Mouse (Mus musculus) small intestine, adult 2 months (tissue): ENCODE data around the gene Cbarp. TPM values are rescaled to one million over a fixed set of nuclear protein-coding genes. Genes with fewer than 3 reads are reported as not detected.

Experiments used
- H3K27ac ChIP-seq: fragments of 200-500 bp; 2 replicates; pipeline ENCODE4 v1.5.1; 2012; ENCODE audit warnings: low read depth, low read length, control low read depth, inconsistent platforms; ENCODE audit not compliant: insufficient read depth
- H3K27me3 ChIP-seq: fragments of 200-500 bp; 2 replicates; pipeline ENCODE4 v1.6.1; 2012; ENCODE audit warnings: mild to moderate bottlenecking, moderate library complexity, low read length, inconsistent platforms; ENCODE audit not compliant: control insufficient read depth, insufficient read depth
- H3K36me3 ChIP-seq: fragments of 200-500 bp; 2 replicates; pipeline ENCODE4 v1.6.1; 2012; ENCODE audit warnings: mild to moderate bottlenecking, low read length, control low read depth, inconsistent platforms; ENCODE audit not compliant: control insufficient read depth, insufficient read depth
- H3K4me1 ChIP-seq: fragments of 200-500 bp; 2 replicates; pipeline ENCODE4 v1.6.1; 2012; ENCODE audit warnings: low read length, inconsistent platforms, mixed read lengths; ENCODE audit not compliant: control insufficient read depth, insufficient read depth, insufficient read length
- H3K4me3 ChIP-seq: fragments of 200-500 bp; 2 replicates; pipeline ENCODE4 v1.5.1; 2012; ENCODE audit warnings: low read depth, mild to moderate bottlenecking, control low read depth, inconsistent platforms, low read length, moderate library complexity
- CTCF ChIP-seq: fragments of 200-500 bp; IDR thresholded peaks from 2 replicates; pipeline ENCODE4 v1.5.1; 2012; ENCODE audit warnings: low read depth, mild to moderate bottlenecking, control low read depth, inconsistent platforms, low read length, moderate library complexity, mixed read lengths; ENCODE audit not compliant: insufficient replicate concordance, insufficient read length; ENCODE audit errors: extremely low read depth
- POLR2A ChIP-seq: fragments of 200-500 bp; IDR thresholded peaks from 2 replicates; pipeline ENCODE4 v1.6.1; 2012; ENCODE audit warnings: low read depth, mild to moderate bottlenecking, control low read depth, inconsistent platforms, low read length, moderate library complexity
- WGBS: fragments of 180-500 bp; shearing (Covaris S2); methylation state at CpG from one replicate; pipeline ENCODE4 v1.1.7; 2018; 5-methylcytosine and 5-hydroxymethylcytosine counted together
- polyA plus RNA-seq: library from polyadenylated mRNA; depleted of rRNA; stranded (reverse); fragments of >200 nt; gene quantifications from 2 replicates; pipeline ENCODE4 v1.2.3, GENCODE M21; 2012

Gene Cbarp
- polyA plus RNA-seq, 1 experiment, result 6.6 TPM

DNA sequence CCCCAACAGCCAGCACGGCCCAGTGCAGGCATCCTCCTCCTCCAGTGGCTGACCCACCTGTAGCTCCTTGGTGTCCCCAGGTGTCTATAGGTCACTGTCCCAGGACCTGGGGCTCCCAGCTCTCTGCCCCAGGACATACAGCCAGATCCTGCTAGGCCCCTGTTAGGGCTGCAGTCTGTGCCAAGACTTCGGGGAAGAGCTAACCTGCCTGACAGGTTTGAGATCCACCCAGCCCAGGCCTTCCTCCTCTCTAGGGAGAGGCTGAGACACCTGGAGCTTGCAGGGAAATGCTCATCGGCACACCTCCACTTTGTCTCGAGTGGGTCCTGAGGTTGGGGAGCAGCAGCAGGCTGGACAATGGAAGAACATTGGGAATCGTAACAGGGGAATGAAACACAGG is 34.7 kb downstream of the Cbarp start:
- Histone ChIP-seq H3K4me3 (peak overlapping the region; percentile 15), H3K4me1 (peaks cover 15% of the 10 kb centered on the region), H3K27ac (peak overlapping the region; percentile 92), H3K36me3 (no peaks in the 10 kb centered on the region), H3K27me3 (no peaks in the 10 kb centered on the region)
- 27% methylated on average over 5 of the region's 5 CpGs for WGBS
- TF ChIP-seq POLR2A (0 out of 2 replicates have a peak, but pooled peaks have one; percentile 13), CTCF (no peak)

DNA sequence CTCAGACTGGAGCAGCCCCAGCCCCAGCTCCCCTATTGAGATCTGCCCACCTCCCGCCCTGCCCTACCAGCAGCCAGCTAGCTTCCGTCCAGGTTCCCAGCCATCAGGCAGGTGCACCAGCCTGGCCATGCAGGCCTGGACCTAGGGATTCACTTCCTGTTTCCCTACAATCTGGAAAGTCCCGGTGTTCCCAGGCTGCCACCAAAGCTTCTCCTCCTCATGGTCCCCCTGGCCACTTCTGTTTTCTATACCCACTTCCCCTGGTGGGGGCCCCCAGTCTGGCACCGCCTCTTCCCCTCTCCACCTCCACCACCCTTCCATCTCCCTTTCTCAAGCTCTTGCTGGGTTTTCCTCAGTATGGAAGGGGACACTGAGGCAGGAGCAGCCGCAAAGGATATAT is 35.2 kb downstream of the Cbarp start, which contains the start of gene Sbno2:
Sbno2 (minus strand) TSS at position 112 of the 400 bp plus-strand sequence.
- peak within 1 kb of the TSS; percentile 15 for H3K4me3 ChIP-seq

DNA sequence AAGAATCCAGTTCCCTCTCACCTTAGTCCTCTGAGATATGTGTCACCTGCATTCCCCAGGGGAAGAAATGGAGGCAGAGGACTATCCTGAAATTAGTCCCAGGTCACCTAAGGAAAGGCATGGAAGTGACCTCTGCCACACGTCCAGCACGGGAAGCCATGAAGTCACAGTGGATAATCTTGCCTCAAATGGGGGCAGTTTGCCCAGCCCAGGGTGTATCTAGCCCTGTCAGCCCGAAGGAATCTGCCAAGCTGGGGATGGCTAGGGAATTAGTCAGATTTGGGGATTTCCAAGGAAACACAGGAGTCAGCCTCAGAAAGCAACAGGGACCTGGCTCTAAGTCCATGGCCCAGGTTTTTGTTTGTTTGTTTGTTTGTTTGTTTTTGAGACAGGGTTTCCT is 36.5 kb downstream of the Cbarp start:
- H3K4me1 ChIP-seq, result peaks cover 30% of the 10 kb centered on the region
- H3K27ac ChIP-seq, result no peak overlapping the region

More for the DNA sequence above, 35.2 kb downstream of the Cbarp start, which contains the start of gene Sbno2:
- Histone ChIP-seq H3K27ac (peak within 1 kb of the TSS; percentile 92), H3K36me3 (no peaks in the 10 kb centered on the region), H3K27me3 (no peaks in the 10 kb centered on the region), H3K4me1 (peaks cover 18% of the 10 kb centered on the region)
- WGBS, result 52% methylated on average over 5 of the region's 5 CpGs
- no peak for TF ChIP-seq POLR2A
- no peak for TF ChIP-seq CTCF

DNA sequence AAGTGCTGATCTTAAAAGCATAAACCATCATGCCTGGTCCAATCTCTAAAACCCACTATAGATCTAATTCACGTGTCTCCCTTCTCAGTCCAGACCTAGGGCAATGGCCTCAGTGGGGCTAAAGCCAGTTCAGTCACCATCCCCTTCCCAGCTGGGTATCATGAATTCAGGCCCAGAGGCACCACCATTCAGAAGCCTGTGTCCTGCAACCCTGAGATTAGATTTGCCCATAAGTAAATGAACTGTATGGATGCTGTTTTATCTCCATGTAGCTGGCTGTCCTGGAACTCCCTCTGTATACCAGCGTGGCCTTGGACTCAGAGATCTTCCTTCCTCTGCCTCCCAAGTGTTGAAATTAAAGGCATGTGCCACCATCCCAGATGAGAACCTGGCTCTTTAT is 37.6 kb downstream of the Cbarp start:
- TF ChIP-seq CTCF, result no peak
- no peak for TF ChIP-seq POLR2A
- peaks cover 39% of the 10 kb centered on the region for H3K4me1 ChIP-seq
- WGBS, result 80% methylated on average over 2 of the region's 2 CpGs
- no peak overlapping the region for H3K4me3 ChIP-seq
- H3K36me3 ChIP-seq, result no peaks in the 10 kb centered on the region
- H3K27ac ChIP-seq, result peak overlapping the region; percentile 18; the same call in 1 of the 2 replicates
- no peaks in the 10 kb centered on the region for H3K27me3 ChIP-seq

More for the DNA sequence above, 36.5 kb downstream of the Cbarp start:
- Histone ChIP-seq H3K4me3 (no peak overlapping the region), H3K27me3 (no peaks in the 10 kb centered on the region), H3K36me3 (no peaks in the 10 kb centered on the region)
- 76% methylated on average over 3 of the region's 3 CpGs for WGBS
- no peak for TF ChIP-seq CTCF
- no peak for TF ChIP-seq POLR2A

DNA sequence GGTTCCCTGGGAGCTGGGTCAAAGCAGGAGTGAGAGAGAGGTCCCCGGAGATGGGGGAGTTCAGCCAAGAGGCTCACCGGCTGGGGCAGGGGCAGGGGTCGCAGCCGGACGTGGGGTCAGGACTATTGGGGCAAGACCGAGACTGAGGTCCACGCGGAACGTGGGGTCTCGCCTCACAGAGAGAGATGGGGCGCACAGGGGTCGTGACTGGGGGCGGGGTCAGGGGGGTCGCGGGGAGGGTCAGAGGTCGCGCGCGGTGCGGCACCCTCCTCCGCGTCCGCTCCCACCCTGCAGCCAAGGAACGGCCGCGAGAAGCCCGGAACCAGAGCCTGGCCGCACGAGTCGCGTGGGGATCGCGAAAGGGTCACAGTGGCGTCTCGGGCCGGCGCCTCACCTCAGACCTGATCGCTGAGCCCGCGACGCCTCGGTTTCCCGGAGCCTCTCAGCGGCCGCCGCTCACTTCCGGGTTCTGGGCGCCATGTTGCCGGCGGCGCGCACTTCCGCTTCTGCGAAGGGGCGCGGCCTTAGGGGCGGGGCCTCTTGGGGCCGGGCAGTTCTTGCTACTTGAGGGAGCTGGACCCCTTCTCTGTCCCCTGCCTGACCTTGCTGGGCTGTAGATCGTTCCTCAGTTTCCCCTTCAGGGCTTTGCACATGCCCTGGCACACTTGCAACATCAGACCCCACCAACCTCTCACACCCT is 38.3 kb downstream of the Cbarp start:
- Histone ChIP-seq H3K36me3 (no peaks in the 10 kb centered on the region), H3K4me1 (peaks cover 44% of the 10 kb centered on the region), H3K27me3 (no peaks in the 10 kb centered on the region), H3K4me3 (peak overlapping the region; percentile 73), H3K27ac (peak overlapping the region; percentile 90)
- TF ChIP-seq POLR2A (peak; percentile 91), CTCF (no peak)
- WGBS, result under 1% methylated on average over 59 of the region's 59 CpGs

DNA sequence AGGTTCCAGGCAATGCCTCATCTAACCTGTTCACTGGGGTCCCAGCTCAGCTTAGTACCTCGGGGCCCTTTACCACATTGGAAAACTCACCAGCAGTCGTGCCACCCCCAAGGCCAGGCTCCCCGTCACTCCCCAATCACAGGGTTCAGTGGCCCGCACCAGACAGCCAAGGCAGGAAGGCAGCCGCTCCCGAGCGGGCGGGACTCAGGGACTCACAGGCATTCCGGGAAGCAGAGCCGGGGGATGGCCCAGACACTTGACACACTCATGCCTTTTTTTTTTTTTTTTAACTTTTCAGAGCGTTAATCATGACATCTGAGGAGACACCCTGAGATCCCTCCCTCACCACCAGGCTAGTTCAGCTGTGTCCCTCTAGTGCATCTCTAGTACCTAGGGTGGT is 39.7 kb downstream of the Cbarp start:
- no peak for TF ChIP-seq CTCF
- no peak for TF ChIP-seq POLR2A
- Histone ChIP-seq H3K27me3 (no peaks in the 10 kb centered on the region), H3K27ac (peak overlapping the region; percentile 90), H3K36me3 (peaks cover 9% of the 10 kb centered on the region; the same call in 1 of the 2 replicates), H3K4me3 (peak overlapping the region; percentile 73), H3K4me1 (peaks cover 53% of the 10 kb centered on the region)
- WGBS, result 14% methylated on average over 11 of the region's 11 CpGs

DNA sequence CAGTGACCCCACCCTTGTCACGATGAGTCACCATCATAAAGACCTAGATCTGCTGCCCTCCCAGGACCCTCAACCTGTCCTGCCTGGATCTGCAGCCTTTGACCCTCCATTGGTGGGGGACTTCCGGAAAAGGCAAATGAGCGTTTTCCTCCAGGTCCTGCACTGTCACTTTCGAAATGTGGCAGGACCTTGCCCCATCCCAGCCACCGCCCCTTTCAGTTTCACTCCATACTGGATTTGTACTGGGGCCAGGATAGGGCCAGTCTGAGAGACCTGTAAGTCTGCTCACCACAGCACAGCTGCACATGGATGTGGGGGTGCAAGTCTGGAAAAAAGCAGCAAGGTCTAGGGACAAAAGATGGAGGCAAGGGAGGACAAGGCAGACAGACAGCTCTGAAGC is 42.0 kb downstream of the Cbarp start:
- TF ChIP-seq POLR2A (peak; percentile 44; the same call in 1 of the 2 replicates), CTCF (no peak)
- Histone ChIP-seq H3K36me3 (peaks cover 12% of the 10 kb centered on the region; the same call in 1 of the 2 replicates), H3K27ac (peak overlapping the region; percentile 90), H3K4me3 (peak overlapping the region; percentile 29), H3K27me3 (no peaks in the 10 kb centered on the region), H3K4me1 (peaks cover 53% of the 10 kb centered on the region)
- WGBS, result 9% methylated on average over 5 of the region's 5 CpGs
